Mouse (Mus musculus): ENCODE data around the gene Ppy. TPM values are rescaled to one million over a fixed set of nuclear protein-coding genes. Genes with fewer than 3 reads are reported as not detected.

The Ppy gene
- polyA plus RNA-seq (2012; fragmentation: generic; extraction: Trizol) = not detected

- H3K4me3 ChIP-seq = no peak within 1 kb of the TSS
Measured at GRCm38 (mm10) chr11:102101219-102101618, at the start of gene Ppy. Ppy (minus strand) TSS chr11:102101319.

DNA sequence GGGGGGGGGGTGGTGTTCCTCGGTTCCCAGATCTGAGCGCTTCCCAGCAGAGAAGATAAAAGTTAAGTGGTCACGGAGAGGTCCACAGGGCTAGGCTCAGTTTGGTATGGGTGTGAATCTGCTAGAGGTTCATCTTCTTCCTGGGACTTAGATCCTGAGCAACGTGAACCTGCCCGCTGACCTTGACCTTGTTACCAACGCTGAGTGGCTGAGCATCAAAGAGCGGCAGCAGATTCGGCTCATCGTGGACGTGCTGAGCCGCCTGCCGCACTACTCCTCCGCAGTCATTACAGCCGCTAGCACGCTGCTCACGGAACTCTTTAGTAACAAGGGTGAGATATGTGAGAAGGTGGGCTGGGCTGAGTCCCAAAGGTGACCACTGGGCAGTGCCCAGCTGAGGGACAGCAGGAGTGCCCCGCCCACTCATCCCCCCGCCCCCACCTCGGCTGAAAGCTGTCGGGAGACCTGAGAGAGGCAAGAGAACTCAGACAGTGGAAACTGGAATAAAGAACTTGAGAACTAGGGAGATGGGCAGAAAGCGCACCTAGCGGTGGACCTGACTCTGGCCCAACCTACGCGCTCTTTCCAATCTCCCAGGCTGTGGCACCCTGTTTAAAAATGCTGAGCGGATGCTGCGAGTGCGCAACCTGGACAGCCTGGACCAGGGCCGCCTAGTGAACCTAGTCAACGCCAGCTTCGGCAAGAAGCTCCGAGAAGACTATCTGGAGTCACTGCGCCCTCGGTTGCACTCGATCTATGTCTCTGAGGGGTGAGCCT, 46.3 kb upstream of the Ppy start:
- H3K27me3 ChIP-seq (ENCODE audit: control insufficient read depth, insufficient read depth, insufficient read length) = peaks cover 30% of the 10 kb centered on the region
- TF ChIP-seq MAX (IDR thresholded peaks at IDR 0.05; ENCODE audit: low read depth) (no peak), CEBPB (IDR thresholded peaks at IDR 0.05; ENCODE audit: insufficient read depth, poor library complexity, severe bottlenecking) (no peak), MYOG (IDR thresholded peaks at IDR 0.05; ENCODE audit: control insufficient read depth in 1 of 3, insufficient read depth in 1 of 3, insufficient read length in 2 of 3, low read depth in 2 of 3) (no peak), POLR2AphosphoS2 (IDR thresholded peaks at IDR 0.05; ENCODE audit: insufficient read length, low read depth) (no peak), TCF3 (IDR thresholded peaks at IDR 0.05; ENCODE audit: insufficient read length, low read depth) (no peak), REST (IDR thresholded peaks at IDR 0.05; ENCODE audit: insufficient read depth, insufficient read length) (no peak), SRF (IDR thresholded peaks at IDR 0.05; ENCODE audit: control insufficient read depth, insufficient read length, low read depth) (no peak), MYOD1 (IDR thresholded peaks at IDR 0.05; ENCODE audit: control insufficient read depth in 1 of 3, insufficient read length in 2 of 3, low read depth in 2 of 3) (no peak), POLR2A (IDR thresholded peaks at IDR 0.05; ENCODE audit: insufficient read length, low read depth) (no peak)
- no peak overlapping the region for H3K4me2 ChIP-seq (ENCODE audit: low read depth)
- no peaks in the 10 kb centered on the region for H3K79me2 ChIP-seq (ENCODE audit: control insufficient read depth, insufficient read depth)
- no peak overlapping the region for H3K4me3 ChIP-seq
- H3K36me3 ChIP-seq (ENCODE audit: control insufficient read depth, insufficient read depth) = no peaks in the 10 kb centered on the region
- no peak overlapping the region for H3ac ChIP-seq (ENCODE audit: control insufficient read depth, insufficient read length)

More at GRCm38 (mm10) chr11:102101219-102101618, at the start of gene Ppy:
- H3K36me3 ChIP-seq (ENCODE audit: control insufficient read depth, insufficient read depth) = no peaks in the 10 kb centered on the region
- peaks cover 89% of the 10 kb centered on the region for H3K27me3 ChIP-seq (ENCODE audit: control insufficient read depth, insufficient read depth, insufficient read length)
- no peak within 1 kb of the TSS for H3ac ChIP-seq (ENCODE audit: control insufficient read depth, insufficient read length)
- no peak within 1 kb of the TSS for H3K4me2 ChIP-seq (ENCODE audit: low read depth)
- no peak for TF ChIP-seq CEBPB (IDR thresholded peaks at IDR 0.05; ENCODE audit: insufficient read depth, poor library complexity, severe bottlenecking)
- TF ChIP-seq REST (IDR thresholded peaks at IDR 0.05; ENCODE audit: insufficient read depth, insufficient read length) = no peak
- TF ChIP-seq SRF (IDR thresholded peaks at IDR 0.05; ENCODE audit: control insufficient read depth, insufficient read length, low read depth) = no peak
- TF ChIP-seq MYOG (IDR thresholded peaks at IDR 0.05; ENCODE audit: control insufficient read depth in 1 of 3, insufficient read depth in 1 of 3, insufficient read length in 2 of 3, low read depth in 2 of 3) = no peak
- TF ChIP-seq USF1 (IDR thresholded peaks at IDR 0.05; ENCODE audit: low read depth) = no peak
- no peak for TF ChIP-seq E2F4 (IDR thresholded peaks at IDR 0.05; ENCODE audit: insufficient read depth)
- no peak for TF ChIP-seq POLR2AphosphoS2 (IDR thresholded peaks at IDR 0.05; ENCODE audit: insufficient read length, low read depth)
- no peak for TF ChIP-seq TCF3 (IDR thresholded peaks at IDR 0.05; ENCODE audit: insufficient read length, low read depth)
- TF ChIP-seq MAX (IDR thresholded peaks at IDR 0.05; ENCODE audit: low read depth) = no peak
- no peak for TF ChIP-seq TCF12 (IDR thresholded peaks at IDR 0.05; ENCODE audit: insufficient read depth, poor library complexity, severe bottlenecking)
- no peak for TF ChIP-seq MYOD1 (IDR thresholded peaks at IDR 0.05; ENCODE audit: control insufficient read depth in 1 of 3, insufficient read length in 2 of 3, low read depth in 2 of 3)
- TF ChIP-seq POLR2A (IDR thresholded peaks at IDR 0.05; ENCODE audit: insufficient read length, low read depth) = no peak
- no peaks in the 10 kb centered on the region for H3K79me2 ChIP-seq (ENCODE audit: control insufficient read depth, insufficient read depth)

GRCm38 (mm10) chr11:102146531-102146930, 45.4 kb upstream of the Ppy start:
- Histone ChIP-seq H3K4me3 (no peak overlapping the region), H3ac (ENCODE audit: control insufficient read depth, insufficient read length) (no peak overlapping the region)

DNA sequence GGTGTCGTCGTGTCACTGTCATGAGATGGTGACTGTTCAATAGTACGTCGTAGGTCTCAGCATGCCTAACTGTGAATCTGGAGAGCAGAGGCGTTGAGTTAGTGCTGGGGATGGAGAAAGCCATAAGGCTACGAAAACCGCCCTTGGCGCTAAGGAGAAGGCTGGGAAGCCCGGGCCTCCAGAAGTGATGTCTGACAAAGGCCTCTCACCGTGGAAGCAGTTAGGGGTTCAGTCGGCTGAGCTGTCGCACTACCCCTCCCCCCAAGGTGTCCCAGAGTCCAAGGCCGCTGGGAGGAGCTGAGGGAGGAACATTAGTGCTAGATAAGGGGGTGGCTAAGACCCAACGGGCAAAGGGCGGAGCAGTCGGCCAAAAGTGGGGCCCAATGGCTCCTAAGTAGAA, 44.9 kb upstream of the Ppy start:
- Histone ChIP-seq H3K79me2 (ENCODE audit: control insufficient read depth, insufficient read depth) (no peaks in the 10 kb centered on the region), H3K36me3 (ENCODE audit: control insufficient read depth, insufficient read depth) (no peaks in the 10 kb centered on the region), H3K27me3 (ENCODE audit: control insufficient read depth, insufficient read depth, insufficient read length) (peaks cover 30% of the 10 kb centered on the region), H3ac (ENCODE audit: control insufficient read depth, insufficient read length) (no peak overlapping the region), H3K4me3 (no peak overlapping the region), H3K4me2 (ENCODE audit: low read depth) (no peak overlapping the region)
- no peak for TF ChIP-seq CEBPB (IDR thresholded peaks at IDR 0.05; ENCODE audit: insufficient read depth, poor library complexity, severe bottlenecking)
- TF ChIP-seq MYOD1 (IDR thresholded peaks at IDR 0.05; ENCODE audit: control insufficient read depth in 1 of 3, insufficient read length in 2 of 3, low read depth in 2 of 3) = no peak
- no peak for TF ChIP-seq E2F4 (IDR thresholded peaks at IDR 0.05; ENCODE audit: insufficient read depth)
- no peak for TF ChIP-seq POLR2A (IDR thresholded peaks at IDR 0.05; ENCODE audit: insufficient read length, low read depth)
- no peak for TF ChIP-seq TCF12 (IDR thresholded peaks at IDR 0.05; ENCODE audit: insufficient read depth, poor library complexity, severe bottlenecking)
- no peak for TF ChIP-seq TCF3 (IDR thresholded peaks at IDR 0.05; ENCODE audit: insufficient read length, low read depth)
- TF ChIP-seq REST (IDR thresholded peaks at IDR 0.05; ENCODE audit: insufficient read depth, insufficient read length) = no peak
- TF ChIP-seq SRF (IDR thresholded peaks at IDR 0.05; ENCODE audit: control insufficient read depth, insufficient read length, low read depth) = no peak
- TF ChIP-seq MYOG (IDR thresholded peaks at IDR 0.05; ENCODE audit: control insufficient read depth in 1 of 3, insufficient read depth in 1 of 3, insufficient read length in 2 of 3, low read depth in 2 of 3) = no peak
- no peak for TF ChIP-seq USF1 (IDR thresholded peaks at IDR 0.05; ENCODE audit: low read depth)
- no peak for TF ChIP-seq POLR2AphosphoS2 (IDR thresholded peaks at IDR 0.05; ENCODE audit: insufficient read length, low read depth)
- TF ChIP-seq MAX (IDR thresholded peaks at IDR 0.05; ENCODE audit: low read depth) = no peak

More at GRCm38 (mm10) chr11:102146531-102146930, 45.4 kb upstream of the Ppy start:
- H3K27me3 ChIP-seq (ENCODE audit: control insufficient read depth, insufficient read depth, insufficient read length) = peaks cover 30% of the 10 kb centered on the region
- H3K36me3 ChIP-seq (ENCODE audit: control insufficient read depth, insufficient read depth) = no peaks in the 10 kb centered on the region
- no peak for TF ChIP-seq E2F4 (IDR thresholded peaks at IDR 0.05; ENCODE audit: insufficient read depth)
- no peak for TF ChIP-seq MAX (IDR thresholded peaks at IDR 0.05; ENCODE audit: low read depth)
- no peak for TF ChIP-seq TCF3 (IDR thresholded peaks at IDR 0.05; ENCODE audit: insufficient read length, low read depth)
- TF ChIP-seq TCF12 (IDR thresholded peaks at IDR 0.05; ENCODE audit: insufficient read depth, poor library complexity, severe bottlenecking) = no peak
- TF ChIP-seq POLR2A (IDR thresholded peaks at IDR 0.05; ENCODE audit: insufficient read length, low read depth) = no peak
- TF ChIP-seq SRF (IDR thresholded peaks at IDR 0.05; ENCODE audit: control insufficient read depth, insufficient read length, low read depth) = no peak
- TF ChIP-seq MYOG (IDR thresholded peaks at IDR 0.05; ENCODE audit: control insufficient read depth in 1 of 3, insufficient read depth in 1 of 3, insufficient read length in 2 of 3, low read depth in 2 of 3) = no peak
- TF ChIP-seq USF1 (IDR thresholded peaks at IDR 0.05; ENCODE audit: low read depth) = no peak
- no peak for TF ChIP-seq REST (IDR thresholded peaks at IDR 0.05; ENCODE audit: insufficient read depth, insufficient read length)
- TF ChIP-seq CEBPB (IDR thresholded peaks at IDR 0.05; ENCODE audit: insufficient read depth, poor library complexity, severe bottlenecking) = no peak
- TF ChIP-seq MYOD1 (IDR thresholded peaks at IDR 0.05; ENCODE audit: control insufficient read depth in 1 of 3, insufficient read length in 2 of 3, low read depth in 2 of 3) = no peak
- H3K4me2 ChIP-seq (ENCODE audit: low read depth) = no peak overlapping the region
- no peaks in the 10 kb centered on the region for H3K79me2 ChIP-seq (ENCODE audit: control insufficient read depth, insufficient read depth)

Measured in myocyte (in vitro differentiated cells).